Mouse (Mus musculus) cerebellum, adult 2 months (tissue): ENCODE measurements around the gene Krt34.

Experiments used
- CTCF ChIP-seq: fragments of 200-500 bp; IDR thresholded peaks from 2 replicates; pipeline ENCODE4 v1.5.1; 2011; ENCODE audit warnings: low read depth, mild to moderate bottlenecking, control low read depth, low read length, moderate library complexity, borderline replicate concordance; ENCODE audit not compliant: insufficient read depth
- POLR2A ChIP-seq: fragments of 200-500 bp; IDR thresholded peaks from 2 replicates; pipeline ENCODE4 v1.6.1; 2011; ENCODE audit warnings: low read length, control low read depth, borderline replicate concordance; ENCODE audit not compliant: insufficient read depth

GRCm38 (mm10) chr11:100066236-100067010, 25.1 kb upstream of the Krt34 start:
- no peak for TF ChIP-seq POLR2A
- no peak for TF ChIP-seq CTCF
